Mouse (Mus musculus) ES-CJ7 (cell line): ENCODE measurements at regions not wholly inside any gene's neighbourhood (a gene's known extent, or its start where the extent isn't known, plus 50 kb on each side); places are given as distances from the start of the nearest gene placed in this dataset.
"Not testable (repeated sequence)": the region's sequence is repeated elsewhere in the genome, so short reads cannot be mapped to it uniquely, and the experiment has no call there.

ENCODE experiments used
- DNase-seq: peaks from one replicate; pipeline ENCODE4 v3.0.0; 2011; ENCODE audit warnings: low read depth, low spot score

- no peak for DNase-seq
Measured at GRCm38 (mm10) chr5:52015786-52016185, 174.5 kb downstream of the Dhx15 start.

GRCm38 (mm10) chr5:52010426-52010825 lies 179.9 kb downstream of the Dhx15 start:
- DNase-seq, result no peak

GRCm38 (mm10) chr5:52008942-52009341 lies 181.4 kb downstream of the Dhx15 start:
- DNase-seq, result no peak

GRCm38 (mm10) chr5:52006843-52007242 lies 183.5 kb downstream of the Dhx15 start:
- no peak for DNase-seq

GRCm38 (mm10) chr5:51990847-51991610 lies 199.3 kb downstream of the Dhx15 start:
- DNase-seq, result no peak

- no peak for DNase-seq
Measured at GRCm38 (mm10) chr5:51989396-51989795, 200.9 kb downstream of the Dhx15 start.

- no peak for DNase-seq
Measured at GRCm38 (mm10) chr5:51988913-51989312, 201.4 kb downstream of the Dhx15 start.

- DNase-seq, result no peak
Measured at GRCm38 (mm10) chr5:51984966-51985365, 205.3 kb downstream of the Dhx15 start.

- DNase-seq, result no peak
Measured at GRCm38 (mm10) chr5:51982780-51983179, 207.5 kb downstream of the Dhx15 start.

GRCm38 (mm10) chr5:51980901-51981300 lies 209.4 kb downstream of the Dhx15 start:
- DNase-seq, result no peak

GRCm38 (mm10) chr5:51952499-51952898 lies 237.8 kb downstream of the Dhx15 start:
- DNase-seq, result no peak

GRCm38 (mm10) chr5:51949996-51950395 lies 240.3 kb downstream of the Dhx15 start:
- DNase-seq, result no peak

GRCm38 (mm10) chr5:51946062-51946461 lies 244.3 kb downstream of the Dhx15 start:
- no peak for DNase-seq

- DNase-seq, result not testable (repeated sequence)
Measured at GRCm38 (mm10) chr5:51941925-51942291, 248.4 kb downstream of the Dhx15 start.

- DNase-seq, result no peak
Measured at GRCm38 (mm10) chr5:51941255-51941924, 248.9 kb downstream of the Dhx15 start.

GRCm38 (mm10) chr5:51938845-51939244 lies 251.5 kb downstream of the Dhx15 start:
- no peak for DNase-seq

- DNase-seq, result no peak
Measured at GRCm38 (mm10) chr5:51937320-51937719, 253.0 kb downstream of the Dhx15 start.

- no peak for DNase-seq
Measured at GRCm38 (mm10) chr5:51935391-51936354, 254.6 kb downstream of the Dhx15 start.

- no peak for DNase-seq
Measured at GRCm38 (mm10) chr5:51934910-51935309, 255.4 kb downstream of the Dhx15 start.

GRCm38 (mm10) chr5:51933331-51933730 lies 257.0 kb downstream of the Dhx15 start:
- no peak for DNase-seq

GRCm38 (mm10) chr5:51930416-51930815 lies 259.9 kb downstream of the Dhx15 start:
- no peak for DNase-seq

- DNase-seq, result no peak
Measured at GRCm38 (mm10) chr5:51928801-51929200, 261.5 kb downstream of the Dhx15 start.
